Mouse (Mus musculus): Measurements from ENCODE around the gene Smarca4. TPM values are rescaled to one million over a fixed set of nuclear protein-coding genes. Genes with fewer than 3 reads are reported as not detected.

Gene Smarca4
- total and polyA plus RNA-seq, 2 experiments from 2014 or later: 22.2 to 55.9 TPM

- no peaks in the 10 kb centered on the region for H3K27me3 ChIP-seq (ENCODE audit: control insufficient read depth, insufficient read depth, low read length)
- H3K9ac ChIP-seq (replicated peaks; ENCODE audit: low read depth, low read length): no peak overlapping the region
- no peaks in the 10 kb centered on the region for H3K4me1 ChIP-seq (ENCODE audit: control insufficient read depth, insufficient read depth)
- no peaks in the 10 kb centered on the region for H3K36me3 ChIP-seq (replicated peaks; ENCODE audit: control insufficient read depth, insufficient read depth, low read length)
- no peak overlapping the region for H3K4me3 ChIP-seq (ENCODE audit: low read depth, low read length)
- H3K9me3 ChIP-seq (replicated peaks; ENCODE audit: control insufficient read depth, low read length): no peaks in the 10 kb centered on the region
- no peak overlapping the region for H3K4me2 ChIP-seq (ENCODE audit: low read depth, low read length)
- ATAC-seq (ENCODE audit: insufficient read depth, low read depth): no peak
- no peak for TF ChIP-seq EP300 (IDR thresholded peaks at IDR 0.05; ENCODE audit: low read depth)
- TF ChIP-seq CTCF (IDR thresholded peaks at IDR 0.05; ENCODE audit: low read depth): no peak
- no peak overlapping the region for H3K27ac ChIP-seq (ENCODE audit: low read depth)
- DNase-seq (ENCODE audit: low spot score): no peak
- 78% methylated on average over 5 of the region's 5 CpGs for WGBS
These were observed 10.1 kb upstream of the Smarca4 start for GRCm38 (mm10) chr9:21605865-21606264.

DNA sequence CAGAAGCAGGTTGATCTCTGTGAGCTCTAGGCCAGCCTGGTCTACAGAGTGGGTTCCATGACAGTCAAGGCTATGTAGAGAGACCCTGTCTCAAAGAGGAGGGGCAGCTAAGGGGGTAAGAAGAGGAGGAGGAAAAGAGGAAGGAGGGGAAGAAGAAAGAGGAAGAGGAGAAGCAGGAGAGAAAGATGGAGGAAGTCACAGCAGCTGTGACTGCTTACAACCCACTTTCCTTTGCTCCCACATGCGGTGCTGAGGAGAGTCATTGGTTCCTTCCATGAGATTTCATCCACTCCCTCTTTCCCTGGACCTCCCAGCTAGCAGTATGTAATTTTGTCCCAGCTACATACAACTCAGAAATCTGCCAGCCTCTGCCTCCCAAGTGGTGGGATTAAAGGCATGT lies 9.3 kb upstream of the Smarca4 start:
- H3K4me3 ChIP-seq (ENCODE audit: low read depth, low read length): no peak overlapping the region
- H3K9ac ChIP-seq (replicated peaks; ENCODE audit: low read depth, low read length): no peak overlapping the region
- H3K27me3 ChIP-seq (ENCODE audit: control insufficient read depth, insufficient read depth, low read length): no peaks in the 10 kb centered on the region
- no peaks in the 10 kb centered on the region for H3K4me1 ChIP-seq (ENCODE audit: control insufficient read depth, insufficient read depth)
- no peaks in the 10 kb centered on the region for H3K9me3 ChIP-seq (replicated peaks; ENCODE audit: control insufficient read depth, low read length)
- WGBS: 59% methylated on average over 1 of the region's 1 CpGs
- H3K4me2 ChIP-seq (ENCODE audit: low read depth, low read length): no peak overlapping the region
- H3K36me3 ChIP-seq (replicated peaks; ENCODE audit: control insufficient read depth, insufficient read depth, low read length): no peaks in the 10 kb centered on the region
- no peak for ATAC-seq (ENCODE audit: insufficient read depth, low read depth)
- TF ChIP-seq CTCF (IDR thresholded peaks at IDR 0.05; ENCODE audit: low read depth) (no peak), EP300 (IDR thresholded peaks at IDR 0.05; ENCODE audit: low read depth) (no peak)
- no peak overlapping the region for H3K27ac ChIP-seq (ENCODE audit: low read depth)
- no peak for DNase-seq (ENCODE audit: low spot score)

DNA sequence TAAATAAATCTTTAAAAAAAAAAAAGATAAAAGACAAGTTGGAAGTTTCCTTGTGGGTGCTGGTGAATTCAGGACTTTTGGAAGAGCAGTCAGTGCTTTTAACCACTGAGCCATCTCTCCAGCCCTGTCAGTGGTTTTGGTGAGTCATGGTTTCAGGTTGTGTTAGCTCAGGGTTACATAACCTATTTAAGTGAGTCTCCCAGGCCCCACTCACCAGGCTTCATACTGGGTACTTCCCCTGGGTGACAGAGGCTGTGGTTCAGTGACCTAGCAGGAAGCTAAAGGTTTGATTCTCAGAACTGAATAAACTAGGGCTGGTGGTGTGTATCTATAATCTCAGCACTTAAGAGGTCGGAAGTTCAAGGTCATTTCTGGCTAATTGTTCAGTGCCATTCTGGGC lies 6.1 kb upstream of the Smarca4 start:
- Histone ChIP-seq H3K27me3 (ENCODE audit: control insufficient read depth, insufficient read depth, low read length) (no peaks in the 10 kb centered on the region), H3K36me3 (replicated peaks; ENCODE audit: control insufficient read depth, insufficient read depth, low read length) (no peaks in the 10 kb centered on the region), H3K9ac (replicated peaks; ENCODE audit: low read depth, low read length) (no peak overlapping the region), H3K4me1 (ENCODE audit: control insufficient read depth, insufficient read depth) (no peaks in the 10 kb centered on the region), H3K4me2 (ENCODE audit: low read depth, low read length) (no peak overlapping the region), H3K4me3 (ENCODE audit: low read depth, low read length) (no peak overlapping the region), H3K9me3 (replicated peaks; ENCODE audit: control insufficient read depth, low read length) (no peaks in the 10 kb centered on the region), H3K27ac (ENCODE audit: low read depth) (no peak overlapping the region)
- 72% methylated on average over 1 of the region's 1 CpGs for WGBS
- TF ChIP-seq EP300 (IDR thresholded peaks at IDR 0.05; ENCODE audit: low read depth): no peak
- no peak for TF ChIP-seq CTCF (IDR thresholded peaks at IDR 0.05; ENCODE audit: low read depth)
- DNase-seq (ENCODE audit: low spot score): no peak
- ATAC-seq (ENCODE audit: insufficient read depth, low read depth): no peak

- Histone ChIP-seq H3K27me3 (ENCODE audit: control insufficient read depth, insufficient read depth, low read length) (no peaks in the 10 kb centered on the region), H3K4me3 (ENCODE audit: low read depth, low read length) (peak overlapping the region; percentile 74), H3K4me1 (ENCODE audit: control insufficient read depth, insufficient read depth) (peaks cover 14% of the 10 kb centered on the region), H3K9ac (replicated peaks; ENCODE audit: low read depth, low read length) (peak overlapping the region; percentile 55), H3K27ac (ENCODE audit: low read depth) (peak overlapping the region; percentile 92), H3K36me3 (replicated peaks; ENCODE audit: control insufficient read depth, insufficient read depth, low read length) (no peaks in the 10 kb centered on the region), H3K4me2 (ENCODE audit: low read depth, low read length) (peak overlapping the region; percentile 62), H3K9me3 (replicated peaks; ENCODE audit: control insufficient read depth, low read length) (no peaks in the 10 kb centered on the region)
- ATAC-seq (ENCODE audit: insufficient read depth, low read depth) (no peak), DNase-seq (ENCODE audit: low spot score) (no peak)
- 76% methylated on average over 15 of the region's 15 CpGs for WGBS
- TF ChIP-seq CTCF (IDR thresholded peaks at IDR 0.05; ENCODE audit: low read depth) (no peak), EP300 (IDR thresholded peaks at IDR 0.05; ENCODE audit: low read depth) (no peak)
These were observed 929 bp upstream of the Smarca4 start for GRCm38 (mm10) chr9:21614864-21615616.

DNA sequence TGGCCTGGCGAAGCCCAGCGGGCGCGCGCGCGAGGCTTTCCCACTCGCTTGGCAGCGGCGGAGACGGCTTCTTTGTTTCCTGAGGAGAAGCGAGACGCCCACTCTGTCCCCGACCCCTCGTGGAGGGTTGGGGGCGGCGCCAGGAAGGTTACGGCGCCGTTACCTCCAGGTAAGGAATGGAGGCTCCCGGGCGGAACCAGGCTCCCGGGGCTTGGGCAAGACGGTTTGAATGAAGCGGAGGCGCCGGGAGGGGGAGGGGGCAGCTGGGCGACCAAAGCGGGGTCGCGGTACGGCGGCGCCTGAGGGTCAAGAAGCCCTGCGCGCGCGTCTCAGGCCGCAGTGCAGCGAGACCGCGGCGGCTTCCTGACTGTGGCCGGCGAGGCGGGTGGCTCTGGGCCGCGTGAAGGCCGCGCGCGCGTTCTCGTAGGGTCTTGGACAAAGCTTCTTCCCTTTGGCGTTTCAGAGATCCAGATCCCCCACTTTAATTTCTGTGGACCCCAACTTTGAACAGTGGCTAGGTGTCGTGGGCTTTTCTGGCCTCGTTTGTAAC lies 338 bp downstream of the Smarca4 start:
- Histone ChIP-seq H3K4me3 (ENCODE audit: low read depth, low read length) (peak overlapping the region; percentile 74), H3K27me3 (ENCODE audit: control insufficient read depth, insufficient read depth, low read length) (no peaks in the 10 kb centered on the region), H3K9ac (replicated peaks; ENCODE audit: low read depth, low read length) (peak overlapping the region; percentile 87), H3K9me3 (replicated peaks; ENCODE audit: control insufficient read depth, low read length) (no peaks in the 10 kb centered on the region), H3K4me1 (ENCODE audit: control insufficient read depth, insufficient read depth) (peaks cover 14% of the 10 kb centered on the region), H3K4me2 (ENCODE audit: low read depth, low read length) (peak overlapping the region; percentile 70), H3K27ac (ENCODE audit: low read depth) (peak overlapping the region; percentile 93), H3K36me3 (replicated peaks; ENCODE audit: control insufficient read depth, insufficient read depth, low read length) (no peaks in the 10 kb centered on the region)
- ATAC-seq (ENCODE audit: insufficient read depth, low read depth): peak; percentile 82
- 1% methylated on average over 57 of the region's 57 CpGs for WGBS
- DNase-seq (ENCODE audit: low spot score): peak; percentile 87
- no peak for TF ChIP-seq CTCF (IDR thresholded peaks at IDR 0.05; ENCODE audit: low read depth)
- no peak for TF ChIP-seq EP300 (IDR thresholded peaks at IDR 0.05; ENCODE audit: low read depth)
